Mouse (Mus musculus): ENCODE results near the gene Gm49342. TPM values are rescaled to one million over a fixed set of nuclear protein-coding genes. Genes with fewer than 3 reads are reported as not detected.
A peak's percentile ranks its signal among the peaks of the same experiment; 100 is the strongest.

Gm49342 gene
- total RNA-seq, 2 experiments from 2014 or later, result 8.4 to 9.2 TPM

DNA sequence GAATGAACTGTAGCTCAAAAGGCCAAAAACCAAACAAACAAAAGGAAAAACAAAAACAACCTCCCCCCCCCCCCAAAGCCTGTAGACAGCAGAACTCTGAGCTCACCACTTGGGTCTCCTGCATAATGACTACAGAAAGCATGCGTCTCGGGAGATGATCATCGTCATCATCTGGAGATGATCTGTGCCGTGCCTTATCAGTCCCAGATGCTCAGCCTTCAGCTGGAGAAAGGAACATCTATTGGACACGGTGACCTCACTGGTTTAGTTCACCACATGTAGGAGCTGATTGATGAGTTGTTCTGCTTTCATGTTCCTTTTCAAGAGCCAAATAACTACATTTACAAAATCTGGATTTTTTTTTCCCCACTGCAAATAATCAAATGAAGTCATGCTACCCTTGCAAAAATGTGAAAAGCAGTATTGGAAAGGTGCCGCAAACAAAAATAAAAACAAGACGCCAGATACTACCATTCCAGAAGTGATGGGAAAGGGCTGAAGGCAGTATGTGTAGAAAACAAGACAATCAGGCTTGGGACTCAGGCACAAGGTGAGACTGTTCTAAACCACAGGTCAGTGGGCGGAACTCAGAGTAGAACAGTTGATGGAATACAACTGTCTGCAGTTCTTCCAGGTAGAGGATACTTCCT lies 63.0 kb downstream of the Gm49342 start, which contains the start of gene Rnase10:
Gene Rnase10, plus strand, starts transcription at position 600 of the 650 bp plus-strand sequence.
- no peak within 1 kb of the TSS for H3K4me3 ChIP-seq
- no peak for DNase-seq (ENCODE audit: extremely low spot score in 1 of 2, low spot score in 2 of 2)
- peak within 1 kb of the TSS; percentile 60 for H3K27ac ChIP-seq
- no peak for TF ChIP-seq CTCF (IDR thresholded peaks at IDR 0.05)
- intact Hi-C loops (cut with DNase I), result no loop called here

DNA sequence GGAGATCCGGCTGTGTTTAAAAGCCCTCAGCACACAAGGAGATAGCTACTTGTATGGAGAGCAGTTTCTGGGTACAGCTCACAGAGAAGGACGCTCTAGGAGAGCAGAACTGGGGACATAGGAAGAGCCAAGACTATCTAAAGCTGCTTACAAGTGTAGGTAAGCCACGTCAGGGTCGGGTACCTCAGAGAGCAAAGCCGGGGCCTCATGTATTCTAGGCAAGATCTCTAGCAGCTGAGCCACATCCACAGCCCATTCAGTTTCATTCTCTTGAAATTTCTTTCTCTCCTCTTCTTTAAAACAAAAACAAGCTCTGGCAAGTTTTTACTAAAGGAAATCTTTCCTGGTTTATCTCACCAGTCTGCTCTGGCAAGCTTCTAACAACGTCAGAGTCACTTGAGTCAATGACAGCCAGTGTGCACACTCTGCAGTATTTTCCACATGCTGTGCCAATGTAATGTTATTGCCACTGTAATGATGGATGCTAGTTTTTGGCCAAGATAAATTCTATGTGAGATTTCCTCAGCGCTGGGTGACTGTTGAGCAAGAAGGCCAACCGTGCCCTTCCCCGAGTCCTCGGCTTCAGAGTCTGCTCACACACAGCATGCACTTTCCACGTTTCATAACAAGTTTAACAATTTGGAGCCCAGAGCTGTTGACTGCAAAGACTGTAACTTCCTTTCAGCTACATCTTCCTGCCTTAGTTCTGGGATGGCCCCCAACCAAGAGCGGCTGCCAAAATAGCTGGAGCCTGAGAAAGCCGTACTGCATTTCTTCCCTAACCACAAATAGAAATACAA lies 63.8 kb downstream of the Gm49342 start:
- peak; percentile 12 to 18 for DNase-seq (ENCODE audit: extremely low spot score in 1 of 2, low spot score in 2 of 2)
- Histone ChIP-seq H3K4me3 (no peak overlapping the region), H3K27ac (peak overlapping the region; percentile 60)
- TF ChIP-seq CTCF (IDR thresholded peaks at IDR 0.05), result no peak
- intact Hi-C loops (cut with DNase I), result no loop called here

DNA sequence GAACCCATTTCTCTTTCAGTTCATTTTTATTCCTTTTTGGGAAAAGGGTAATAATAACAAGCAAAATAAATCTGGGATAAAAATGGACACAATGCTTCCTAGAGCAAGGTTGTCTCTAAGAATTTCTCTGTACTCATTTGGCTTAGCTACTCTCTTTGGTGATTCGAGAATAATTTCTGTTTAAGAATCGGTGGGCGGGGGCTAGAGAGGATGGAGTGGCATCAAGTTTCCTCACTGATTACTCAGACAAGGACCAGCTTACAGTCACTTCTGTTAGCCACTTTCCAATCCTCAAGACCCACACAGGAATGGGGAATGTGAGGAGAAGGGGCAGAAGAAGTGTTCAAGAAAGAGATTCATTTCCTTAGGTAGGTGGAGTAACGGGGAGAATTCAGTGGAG lies 64.5 kb downstream of the Gm49342 start:
- no peak for DNase-seq (ENCODE audit: extremely low spot score in 1 of 2, low spot score in 2 of 2)
- no peak for TF ChIP-seq CTCF (IDR thresholded peaks at IDR 0.05)
- Histone ChIP-seq H3K4me3 (no peak overlapping the region), H3K27ac (peak overlapping the region; percentile 60)
- intact Hi-C loops (cut with DNase I), result no loop called here

DNA sequence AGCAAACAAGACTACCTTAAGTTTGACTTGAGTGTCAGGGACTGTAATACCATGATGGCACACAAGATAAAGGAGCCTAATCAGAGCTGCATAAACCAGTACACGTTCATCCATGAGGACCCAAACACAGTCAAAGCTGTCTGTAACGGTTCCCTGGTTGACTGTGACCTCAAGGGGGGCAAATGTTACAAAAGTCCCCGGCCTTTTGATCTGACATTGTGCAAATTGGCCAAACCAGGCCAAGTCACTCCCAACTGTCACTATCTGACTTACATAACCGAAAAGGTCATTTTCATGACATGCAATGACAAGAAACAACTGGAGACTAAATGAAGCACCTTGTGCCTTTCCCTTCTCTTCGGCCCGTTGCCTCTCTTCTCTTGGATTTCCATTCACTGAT lies 65.3 kb downstream of the Gm49342 start:
- Histone ChIP-seq H3K4me3 (no peak overlapping the region), H3K27ac (no peak overlapping the region)
- no peak for TF ChIP-seq CTCF (IDR thresholded peaks at IDR 0.05)
- DNase-seq (ENCODE audit: extremely low spot score in 1 of 2, low spot score in 2 of 2), result no peak
- intact Hi-C loops (cut with DNase I), result no loop called here

Other genes with a start within 250 kb of the Gm49342 start
- gene Olfr748, start 237.1 kb upstream of the Gm49342 start, total RNA-seq (2021), result not detected
- gene Olfr749, start 199.4 kb upstream of the Gm49342 start, total RNA-seq (2021), result not detected
- gene Ttc5, start 159.0 kb upstream of the Gm49342 start, total RNA-seq (2021), result 10 to 100 TPM; 50.8 to 62.1 TPM
- not detected for gene Ccnb1ip1, start 136.8 kb upstream of the Gm49342 start, total RNA-seq (2021)
- gene Parp2, start 136.7 kb upstream of the Gm49342 start, total RNA-seq (2021), result 10 to 100 TPM; 25.8 to 27.1 TPM
- 1 to 10 TPM; 3.2 to 4.4 TPM for gene Tep1, start 74.0 kb upstream of the Gm49342 start, total RNA-seq (2021)
- 1 to 10 TPM; 4.8 to 6.4 TPM for gene Klhl33, start 47.0 kb upstream of the Gm49342 start, total RNA-seq (2021)
- 10 to 100 TPM; 29.2 to 34.8 TPM for gene Osgep, start 19.6 kb upstream of the Gm49342 start, total RNA-seq (2021)
- gene Apex1, start 19.5 kb upstream of the Gm49342 start, total RNA-seq (2021), result 10 to 100 TPM; 54.9 to 58.8 TPM
- 10 to 100 TPM; 95.6 to 98.2 TPM for gene Pip4p1, start 13.7 kb upstream of the Gm49342 start, total RNA-seq (2021)
- gene Pnp, start 13.4 kb upstream of the Gm49342 start, total RNA-seq (2021), result 10 to 100 TPM; 11.7 to 13.3 TPM
- under 1 TPM; 0.81 to 0.84 TPM for gene Pnp2, start 11.5 kb downstream of the Gm49342 start, total RNA-seq (2021)
- gene Rnase10, start 63.2 kb downstream of the Gm49342 start, total RNA-seq (2021), result not detected
- gene Rnase9, start 97.4 kb downstream of the Gm49342 start, total RNA-seq (2021), result not detected
- gene Rnase11, start 105.6 kb downstream of the Gm49342 start, total RNA-seq (2021), result not detected
- not detected for gene Rnase12, start 113.1 kb downstream of the Gm49342 start, total RNA-seq (2021)
- not detected for gene Olfr750, start 129.9 kb downstream of the Gm49342 start, total RNA-seq (2021)
- 10 to 100 TPM; 14.6 to 15.4 TPM for gene Rnase4, start 146.6 kb downstream of the Gm49342 start, total RNA-seq (2021)
- 1 to 10 TPM; 3.0 to 3.9 TPM for gene Ang, start 146.6 kb downstream of the Gm49342 start, total RNA-seq (2021)
- not detected for gene Eddm3b, start 169.9 kb downstream of the Gm49342 start, total RNA-seq (2021)
- under 1 TPM in 1 of 2 experiments, not detected in 1; 0.35 TPM for gene Rnase6, start 179.4 kb downstream of the Gm49342 start, total RNA-seq (2021)
- under 1 TPM; 0.70 to 0.96 TPM for gene Rnase1, start 202.3 kb downstream of the Gm49342 start, total RNA-seq (2021)
- gene Rnase2b, start 217.7 kb downstream of the Gm49342 start, total RNA-seq (2021), result not detected